Mouse (Mus musculus) Patski (cell line): ENCODE measurements at regions not wholly inside any gene's neighbourhood (a gene's known extent, or its start where the extent isn't known, plus 50 kb on each side); places are given as distances from the start of the nearest gene placed in this dataset.

Experiments
- ATAC-seq: fragments of 100-300 bp; one replicate; pipeline ENCODE4 v1.8.0; 2021
- CTCF ChIA-PET: fragments of 350-600 bp; sonication (Branson Sonifier 250); formaldehyde crosslinking; loops from one replicate; lab custom pipeline; 2022; ENCODE audit warnings: inconsistent platforms; lab: Charles Lee
- POLR2A ChIA-PET: fragments of 350-600 bp; sonication (Branson Sonifier 250); formaldehyde crosslinking; loops from one replicate; lab custom pipeline; 2022; ENCODE audit warnings: antibody characterized with exemption, inconsistent platforms; lab: Charles Lee
- DNase-seq: peaks from one replicate; pipeline ENCODE4 v3.0.0-alpha.2; 2011; ENCODE audit warnings: low read depth, low spot score
- H3K27me3 ChIP-seq: fragments of 371-371 bp; one replicate; pipeline ENCODE4 v1.5.1; 2021
- CTCF ChIP-seq: fragments of 100-300 bp; IDR thresholded peaks from one replicate; pipeline ENCODE4 v1.5.1; 2021
- in situ Hi-C: fragments of 300-500 bp; cut with MboI; formaldehyde crosslinking; loops from 3 replicates; pipeline ENCODE4 v1.11.1; 2018; ENCODE audit warnings: low pct_unique_long_range_greater_than_20kb, mixed read lengths

- no peak for DNase-seq
- TF ChIP-seq CTCF = no peak
- H3K27me3 ChIP-seq = peaks cover 19% of the 10 kb centered on the region
- POLR2A ChIA-PET = no interaction called here
- no peak for ATAC-seq
- CTCF ChIA-PET = no interaction called here
- in situ Hi-C loops = no loop called here
These were observed 110.9 kb downstream of the Cenpc1 start for GRCm38 (mm10) chr5:85954526-85954925.

- peak; percentile 62 for TF ChIP-seq CTCF
- DNase-seq (no peak), ATAC-seq (no peak)
- in situ Hi-C loops = loop anchor here (25.0 kb wide), 1 partner anchor 349 kb away; no protein-coding TSS in a partner anchor
- H3K27me3 ChIP-seq = peaks cover 5% of the 10 kb centered on the region
- POLR2A ChIA-PET = no interaction called here
- CTCF ChIA-PET = interaction anchor here (0.9 kb wide), 1 partner anchor 10 kb away, joined by 3 read pairs; no protein-coding TSS in a partner anchor
These were observed 128.6 kb downstream of the Cenpc1 start for GRCm38 (mm10) chr5:85936667-85937314.

GRCm38 (mm10) chr5:85918288-85918687 lies 147.1 kb downstream of the Cenpc1 start:
- no peak for DNase-seq
- no peaks in the 10 kb centered on the region for H3K27me3 ChIP-seq
- CTCF ChIA-PET = no interaction called here
- POLR2A ChIA-PET = no interaction called here
- TF ChIP-seq CTCF = no peak
- ATAC-seq = no peak
- in situ Hi-C loops = no loop called here

GRCm38 (mm10) chr5:85915000-85915399 lies 150.4 kb downstream of the Cenpc1 start:
- H3K27me3 ChIP-seq = no peaks in the 10 kb centered on the region
- TF ChIP-seq CTCF = no peak
- in situ Hi-C loops = no loop called here
- ATAC-seq (no peak), DNase-seq (no peak)
- CTCF ChIA-PET = no interaction called here
- POLR2A ChIA-PET = no interaction called here

- ChIA-PET POLR2A (interaction anchor here (1.1 kb wide), 1 partner anchor 19 kb away, joined by 3 read pairs; no protein-coding TSS in a partner anchor), CTCF (interaction anchor here (0.6 to 1.5 kb wide), 4 partner anchors 8 to 186 kb away, joined by 3 to 4 read pairs (median 3); no protein-coding TSS in a partner anchor)
- no peak for TF ChIP-seq CTCF
- ATAC-seq (no peak), DNase-seq (no peak)
- in situ Hi-C loops = no loop called here
- H3K27me3 ChIP-seq = no peaks in the 10 kb centered on the region
These were observed 168.9 kb downstream of the Cenpc1 start for GRCm38 (mm10) chr5:85896452-85896851.

- POLR2A ChIA-PET = no interaction called here
- in situ Hi-C loops = no loop called here
- H3K27me3 ChIP-seq = no peaks in the 10 kb centered on the region
- ATAC-seq (no peak), DNase-seq (no peak)
- CTCF ChIA-PET = interaction anchor here (1.4 kb wide), 1 partner anchor 9 kb away, joined by 3 read pairs; no protein-coding TSS in a partner anchor
- no peak for TF ChIP-seq CTCF
These were observed 169.6 kb downstream of the Cenpc1 start for GRCm38 (mm10) chr5:85895814-85896213.

GRCm38 (mm10) chr5:85870311-85870710 lies 195.1 kb downstream of the Cenpc1 start:
- in situ Hi-C loops = no loop called here
- ChIA-PET POLR2A (no interaction called here), CTCF (no interaction called here)
- H3K27me3 ChIP-seq = no peaks in the 10 kb centered on the region
- no peak for ATAC-seq
- no peak for TF ChIP-seq CTCF
- DNase-seq = no peak

GRCm38 (mm10) chr5:85832556-85832955 lies 232.8 kb downstream of the Cenpc1 start:
- ChIA-PET POLR2A (interaction anchor here (0.6 kb wide), 1 partner anchor 11 kb away, joined by 4 read pairs; no protein-coding TSS in a partner anchor), CTCF (no interaction called here)
- in situ Hi-C loops = no loop called here
- DNase-seq (no peak), ATAC-seq (no peak)
- no peak for TF ChIP-seq CTCF
- H3K27me3 ChIP-seq = no peaks in the 10 kb centered on the region

- TF ChIP-seq CTCF = no peak
- DNase-seq (no peak), ATAC-seq (no peak)
- ChIA-PET CTCF (no interaction called here), POLR2A (no interaction called here)
- H3K27me3 ChIP-seq = peaks cover 7% of the 10 kb centered on the region
- in situ Hi-C loops = no loop called here
These were observed 269.7 kb downstream of the Cenpc1 start for GRCm38 (mm10) chr5:85795531-85796197.

- TF ChIP-seq CTCF = no peak
- in situ Hi-C loops = no loop called here
- ChIA-PET CTCF (no interaction called here), POLR2A (no interaction called here)
- no peak for DNase-seq
- peaks cover 3% of the 10 kb centered on the region for H3K27me3 ChIP-seq
- no peak for ATAC-seq
These were observed 272.2 kb downstream of the Cenpc1 start for GRCm38 (mm10) chr5:85793148-85793547.
